Mouse (Mus musculus) neural tube, embryonic 15.5 days (tissue): ENCODE measurements around the gene Gdf3. TPM values are rescaled to one million over a fixed set of nuclear protein-coding genes. Genes with fewer than 3 reads are reported as not detected.

ENCODE experiments used
- ATAC-seq: fragments of 200-750 bp; cut with Nextera tagmentation; 2 replicates; pipeline ENCODE4 v1.8.0; 2017; ENCODE audit warnings: mild to moderate bottlenecking, moderate TSS enrichment, moderate library complexity; ENCODE audit not compliant: low FRiP score
- H3K27ac ChIP-seq: fragments of 300-500 bp; sonication (generic); replicated peaks from 2 replicates; pipeline ENCODE4 v1.5.1; 2015; ENCODE audit warnings: mild to moderate bottlenecking, inconsistent platforms
- H3K27me3 ChIP-seq: fragments of 300-500 bp; sonication (generic); replicated peaks from 2 replicates; pipeline ENCODE4 v1.6.1; 2015; ENCODE audit warnings: inconsistent platforms
- H3K36me3 ChIP-seq: fragments of 300-500 bp; sonication (generic); 2 replicates; pipeline ENCODE4 v1.6.1; 2015; ENCODE audit warnings: inconsistent platforms
- H3K4me1 ChIP-seq: fragments of 300-500 bp; sonication (generic); 2 replicates; pipeline ENCODE4 v1.6.1; 2015; ENCODE audit warnings: inconsistent platforms
- H3K4me2 ChIP-seq: fragments of 300-500 bp; sonication (generic); 2 replicates; pipeline ENCODE4 v1.6.1; 2015; ENCODE audit warnings: inconsistent platforms, mild to moderate bottlenecking, moderate library complexity
- H3K4me3 ChIP-seq: fragments of 300-500 bp; sonication (generic); replicated peaks from 2 replicates; pipeline ENCODE4 v1.5.1; 2015; ENCODE audit warnings: mild to moderate bottlenecking, inconsistent platforms
- H3K9ac ChIP-seq: fragments of 300-500 bp; sonication (generic); replicated peaks from 2 replicates; pipeline ENCODE4 v1.6.1; 2015; ENCODE audit warnings: mild to moderate bottlenecking, inconsistent platforms
- H3K9me3 ChIP-seq: fragments of 300-500 bp; sonication (generic); replicated peaks from 2 replicates; pipeline ENCODE4 v1.6.1; 2016; ENCODE audit warnings: inconsistent platforms
- WGBS: fragments of 180-500 bp; shearing (Covaris S2); methylation state at CpG from one replicate; pipeline ENCODE4 v1.1.7; 2015; ENCODE audit warnings: mixed read lengths; 5-methylcytosine and 5-hydroxymethylcytosine counted together
- polyA plus RNA-seq: library from polyadenylated mRNA; unstranded; fragments of >200 nt; fragmentation: Nextera tagmentation; extraction: Ambion mirVana; gene quantifications from 2 replicates; pipeline ENCODE4 v1.2.1, GENCODE M21; 2015

Gdf3 gene
- polyA plus RNA-seq, 1 experiment from 2014 or later = 0.09 TPM

DNA sequence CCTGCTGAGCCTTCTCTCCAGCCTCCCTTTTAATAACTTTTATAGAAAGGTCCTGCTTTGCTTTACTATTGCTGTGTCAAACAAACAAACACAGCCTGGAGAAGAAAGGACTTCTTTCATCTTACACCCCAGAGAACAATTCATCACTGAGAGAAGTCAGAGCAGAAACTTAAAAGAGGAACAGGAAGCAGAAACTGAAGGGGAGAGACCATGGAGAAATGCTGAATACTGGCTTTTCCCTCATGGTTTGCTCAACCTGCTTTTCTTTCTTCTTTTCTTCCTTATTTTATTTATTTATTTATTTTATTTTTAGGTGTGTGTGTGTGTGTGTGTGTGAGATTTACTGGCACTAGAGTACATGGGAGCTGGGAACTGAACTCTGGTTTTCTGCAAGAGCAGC is 5.6 kb downstream of the Gdf3 start:
- no peak overlapping the region for H3K4me3 ChIP-seq
- no peak overlapping the region for H3K4me2 ChIP-seq
- no peak overlapping the region for H3K9ac ChIP-seq
- ATAC-seq = no peak
- H3K36me3 ChIP-seq = no peaks in the 10 kb centered on the region
- H3K27ac ChIP-seq = no peak overlapping the region
- peaks cover 7% of the 10 kb centered on the region for H3K4me1 ChIP-seq
- H3K27me3 ChIP-seq = no peaks in the 10 kb centered on the region
- no peaks in the 10 kb centered on the region for H3K9me3 ChIP-seq

DNA sequence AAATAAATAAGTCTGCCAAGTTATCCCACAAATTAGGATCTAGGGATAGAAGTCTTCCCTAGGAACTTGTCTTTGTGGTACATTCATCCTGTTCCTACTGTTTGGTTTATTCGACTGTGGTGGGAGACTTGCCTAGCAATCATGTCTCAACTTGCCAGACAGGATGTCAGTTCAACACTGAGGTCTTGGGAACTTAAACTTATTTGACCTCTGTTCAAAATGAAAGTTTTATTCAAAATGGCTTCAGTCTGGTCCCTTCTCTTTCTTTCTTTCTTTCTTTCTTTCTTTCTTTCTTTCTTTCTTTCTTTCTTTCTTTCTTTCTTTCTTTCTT is 6.9 kb downstream of the Gdf3 start:
- 53% methylated on average over 1 of the region's 1 CpGs for WGBS
- Histone ChIP-seq H3K9ac (no peak overlapping the region), H3K4me2 (peak overlapping the region; percentile 62), H3K9me3 (no peaks in the 10 kb centered on the region), H3K27me3 (no peaks in the 10 kb centered on the region), H3K27ac (no peak overlapping the region), H3K4me1 (peaks cover 7% of the 10 kb centered on the region), H3K4me3 (peak overlapping the region; percentile 42; the same call in 1 of the 2 replicates), H3K36me3 (no peaks in the 10 kb centered on the region)
- no peak for ATAC-seq

DNA sequence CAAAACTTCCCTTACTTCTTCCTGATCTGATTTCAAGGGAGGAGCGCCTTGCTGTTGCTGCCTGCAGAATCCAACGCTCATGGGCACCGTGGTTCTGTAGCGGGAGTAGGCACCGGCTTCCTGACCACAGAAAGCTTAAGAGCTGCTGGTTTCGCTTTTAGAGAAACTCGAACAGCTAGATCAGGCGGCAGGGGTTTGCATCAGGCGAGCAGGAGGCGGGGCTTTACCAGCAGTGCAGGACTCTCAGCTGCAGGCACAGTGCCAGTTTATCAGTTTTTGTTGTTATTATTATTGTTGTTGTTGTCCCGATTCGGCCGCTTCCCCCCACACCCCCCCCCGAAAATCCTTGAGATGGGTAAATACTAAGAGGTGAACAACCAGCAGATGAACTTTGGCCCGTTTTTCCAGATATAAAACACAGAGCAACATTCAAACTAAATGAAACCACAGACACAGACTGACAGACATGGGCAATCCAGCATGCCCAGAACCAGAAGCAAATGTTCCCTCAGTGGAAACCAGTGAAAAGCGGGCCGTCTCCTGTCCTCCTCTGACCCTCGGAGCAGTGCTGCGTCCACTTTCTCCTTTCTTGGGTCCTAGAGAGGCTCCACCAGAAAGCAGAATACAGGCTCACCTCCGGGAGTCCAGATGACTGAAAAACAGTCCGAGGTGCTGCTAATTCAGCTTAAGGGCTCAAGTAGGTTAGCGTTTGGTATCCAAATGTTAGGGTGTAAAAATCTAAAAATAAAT is 7.5 kb downstream of the Gdf3 start, which contains the start of gene Apobec1:
Gene Apobec1, minus strand, starts transcription at position 203 of the 750 bp plus-strand sequence.
- peak; percentile 78 for ATAC-seq
- H3K4me3 ChIP-seq = peak within 1 kb of the TSS; percentile 42
- peak within 1 kb of the TSS; percentile 62 for H3K4me2 ChIP-seq
- H3K9ac ChIP-seq = peak within 1 kb of the TSS; percentile 37
- no peaks in the 10 kb centered on the region for H3K27me3 ChIP-seq
- H3K27ac ChIP-seq = peak within 1 kb of the TSS; percentile 58; the same call in 1 of the 2 replicates
- no peaks in the 10 kb centered on the region for H3K9me3 ChIP-seq
- no peaks in the 10 kb centered on the region for H3K36me3 ChIP-seq
- 7% methylated on average over 22 of the region's 22 CpGs for WGBS
- H3K4me1 ChIP-seq = peaks cover 7% of the 10 kb centered on the region

DNA sequence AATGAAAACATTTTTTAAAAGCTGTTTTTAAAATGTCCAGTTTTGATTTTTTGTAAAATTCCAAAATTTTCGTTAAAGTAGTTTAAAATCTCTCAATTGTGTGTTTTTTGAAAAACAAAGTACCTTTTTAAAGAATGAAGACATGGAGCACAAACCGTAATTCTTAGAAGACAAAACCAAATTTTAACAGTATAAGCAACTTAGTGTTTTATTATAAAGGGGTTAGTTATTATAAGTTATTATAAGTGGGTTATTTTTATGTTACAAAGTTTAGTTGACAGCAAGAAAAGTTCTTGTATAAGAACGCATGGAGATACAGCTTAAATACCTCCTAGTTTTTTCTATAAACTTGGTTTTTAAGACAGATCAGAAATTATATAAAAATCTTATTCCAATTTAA is 8.3 kb downstream of the Gdf3 start:
- H3K9ac ChIP-seq = no peak overlapping the region
- H3K9me3 ChIP-seq = no peaks in the 10 kb centered on the region
- 94% methylated on average over 3 of the region's 3 CpGs for WGBS
- H3K27me3 ChIP-seq = no peaks in the 10 kb centered on the region
- H3K4me2 ChIP-seq = peak overlapping the region; percentile 62
- peaks cover 7% of the 10 kb centered on the region for H3K4me1 ChIP-seq
- peak overlapping the region; percentile 42; the same call in 1 of the 2 replicates for H3K4me3 ChIP-seq
- H3K36me3 ChIP-seq = no peaks in the 10 kb centered on the region
- no peak for ATAC-seq
- H3K27ac ChIP-seq = no peak overlapping the region

DNA sequence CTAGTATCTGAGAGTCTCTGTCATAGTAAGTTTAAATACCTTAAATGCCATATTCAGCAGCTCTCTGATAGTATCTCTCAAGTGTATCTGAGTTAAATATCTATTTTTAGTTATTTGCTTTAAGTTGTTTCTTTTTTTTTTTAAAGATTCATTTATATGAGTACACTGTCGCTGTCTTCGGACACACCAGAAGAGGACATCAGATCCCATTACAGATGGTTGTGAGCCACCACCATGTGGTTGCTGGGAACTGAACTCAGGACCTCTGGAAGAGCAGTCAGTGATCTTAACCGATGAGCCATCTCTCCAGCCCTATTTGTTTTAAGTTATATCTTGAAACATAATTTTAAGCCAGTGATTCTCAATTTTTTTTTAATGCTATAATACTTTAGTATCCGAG is 8.9 kb downstream of the Gdf3 start:
- H3K4me1 ChIP-seq = peaks cover 7% of the 10 kb centered on the region
- no peaks in the 10 kb centered on the region for H3K27me3 ChIP-seq
- no peaks in the 10 kb centered on the region for H3K36me3 ChIP-seq
- no peak overlapping the region for H3K4me2 ChIP-seq
- no peaks in the 10 kb centered on the region for H3K9me3 ChIP-seq
- ATAC-seq = no peak
- no peak overlapping the region for H3K27ac ChIP-seq
- no peak overlapping the region for H3K9ac ChIP-seq
- H3K4me3 ChIP-seq = no peak overlapping the region
- 88% methylated on average over 4 of the region's 4 CpGs for WGBS

DNA sequence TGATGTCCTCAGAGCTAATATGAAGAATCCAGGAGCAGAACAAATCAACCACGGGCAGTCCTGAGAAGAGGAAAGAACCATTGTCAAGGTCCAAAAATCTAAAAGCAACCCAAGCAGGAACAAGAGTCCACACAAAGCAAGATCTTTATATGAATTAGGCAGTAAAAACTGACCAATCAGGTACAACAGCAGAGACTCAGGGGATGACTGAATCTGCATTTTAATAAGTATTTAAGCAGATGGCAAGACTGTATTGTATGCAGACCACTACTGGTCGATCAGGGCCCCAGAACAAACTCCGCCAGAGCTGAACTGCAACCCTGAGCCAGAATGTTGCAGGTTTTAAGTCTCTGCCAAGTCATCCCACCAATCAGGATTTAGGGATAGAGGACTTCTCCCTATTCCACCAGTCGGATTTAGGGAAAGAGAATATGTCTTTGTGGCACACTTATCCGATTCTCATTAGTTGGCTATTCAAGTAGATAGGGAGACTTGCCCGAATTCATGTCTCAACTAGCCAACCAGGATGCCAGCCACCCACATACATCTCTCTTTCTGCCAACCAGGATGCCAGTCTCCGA is 9.7 kb downstream of the Gdf3 start:
- WGBS = 81% methylated on average over 7 of the region's 7 CpGs
- H3K27me3 ChIP-seq = no peaks in the 10 kb centered on the region

DNA sequence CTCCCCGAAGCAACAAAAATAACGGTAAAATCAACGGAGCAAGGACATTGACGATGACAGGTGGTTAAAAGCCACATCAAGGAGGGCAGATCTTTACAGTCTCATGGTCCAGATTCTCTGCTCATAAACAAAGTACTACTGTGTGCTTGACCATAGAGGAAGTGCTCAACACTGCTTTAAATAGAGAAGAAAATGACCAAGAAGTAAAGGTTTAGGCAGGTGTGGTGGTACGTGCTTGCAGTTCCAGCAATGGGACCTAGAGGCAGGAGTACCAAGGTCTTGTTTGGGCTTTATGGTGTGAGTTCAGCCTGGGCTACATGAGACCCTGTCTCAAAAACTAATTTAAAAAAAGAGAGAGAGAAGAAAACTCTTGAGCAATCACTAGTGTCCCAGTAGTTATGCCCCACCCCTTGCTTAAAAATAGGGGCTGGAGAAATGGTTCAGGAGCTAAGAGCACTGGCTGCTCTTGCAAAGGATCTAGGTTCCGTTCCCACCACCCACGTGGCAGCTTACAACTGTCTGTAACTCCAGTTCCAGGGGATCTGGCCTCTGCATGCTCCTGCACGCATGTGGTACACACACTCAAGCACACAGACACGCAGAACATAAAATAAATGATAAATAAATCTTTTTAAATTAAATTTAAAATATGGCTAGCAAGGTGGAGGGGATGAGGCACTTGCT is 10.7 kb downstream of the Gdf3 start:
- ATAC-seq = no peak
- WGBS = 91% methylated on average over 9 of the region's 9 CpGs
- Histone ChIP-seq H3K9ac (no peak overlapping the region), H3K27ac (no peak overlapping the region), H3K4me2 (no peak overlapping the region), H3K4me1 (peaks cover 7% of the 10 kb centered on the region), H3K9me3 (no peaks in the 10 kb centered on the region), H3K4me3 (no peak overlapping the region), H3K36me3 (no peaks in the 10 kb centered on the region), H3K27me3 (no peaks in the 10 kb centered on the region)

More for the DNA sequence above, 9.7 kb downstream of the Gdf3 start:
- Histone ChIP-seq H3K9ac (no peak overlapping the region), H3K36me3 (no peaks in the 10 kb centered on the region), H3K9me3 (no peaks in the 10 kb centered on the region), H3K27ac (no peak overlapping the region), H3K4me3 (no peak overlapping the region), H3K4me2 (no peak overlapping the region), H3K4me1 (peaks cover 7% of the 10 kb centered on the region)
- ATAC-seq = no peak

DNA sequence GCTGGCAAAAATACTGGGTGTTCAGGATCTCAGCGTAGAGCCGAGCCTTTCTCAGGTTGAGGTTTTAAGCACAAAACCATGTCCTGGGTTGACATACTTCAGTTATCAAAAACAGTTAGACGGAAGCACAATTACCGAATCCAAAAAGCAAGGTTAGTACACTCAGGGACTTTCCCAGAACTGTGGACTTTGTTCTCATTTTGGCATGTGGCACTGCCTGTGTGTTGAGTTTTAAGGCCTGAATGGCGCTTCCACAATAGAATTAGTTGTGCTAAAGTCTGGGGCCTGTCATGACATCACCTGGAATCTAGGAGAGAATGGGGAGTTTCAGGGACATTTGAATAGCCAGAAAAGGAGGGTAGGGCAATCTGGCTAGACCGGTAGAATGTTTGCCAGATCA is 11.5 kb downstream of the Gdf3 start:
- Histone ChIP-seq H3K27ac (no peak overlapping the region), H3K4me1 (peaks cover 7% of the 10 kb centered on the region), H3K9ac (no peak overlapping the region), H3K4me2 (no peak overlapping the region), H3K27me3 (no peaks in the 10 kb centered on the region), H3K4me3 (no peak overlapping the region), H3K36me3 (no peaks in the 10 kb centered on the region), H3K9me3 (no peaks in the 10 kb centered on the region)
- 90% methylated on average over 6 of the region's 6 CpGs for WGBS
- ATAC-seq = no peak

DNA sequence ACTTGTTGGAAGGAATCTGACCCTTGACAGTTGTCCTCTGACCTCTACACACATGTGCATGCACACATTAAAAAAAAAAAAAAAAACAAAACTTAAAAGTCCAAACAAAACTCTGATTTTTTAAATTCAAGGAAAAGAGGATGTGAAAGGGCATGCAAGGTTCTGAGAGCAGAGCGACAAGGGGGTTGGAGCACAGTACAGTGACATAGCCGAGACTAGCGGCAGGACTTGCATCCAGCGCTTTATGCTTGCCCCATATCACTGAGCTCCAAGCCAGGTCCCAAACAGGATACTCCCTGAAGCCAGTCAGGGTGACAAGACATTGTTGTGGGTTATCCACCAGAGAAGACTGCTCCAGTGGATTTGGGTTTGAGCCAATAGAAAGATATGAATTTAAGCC is 11.9 kb downstream of the Gdf3 start:
- Histone ChIP-seq H3K4me1 (peaks cover 7% of the 10 kb centered on the region), H3K36me3 (no peaks in the 10 kb centered on the region), H3K9me3 (no peaks in the 10 kb centered on the region), H3K4me2 (no peak overlapping the region), H3K4me3 (no peak overlapping the region), H3K9ac (no peak overlapping the region), H3K27ac (no peak overlapping the region), H3K27me3 (no peaks in the 10 kb centered on the region)
- 94% methylated on average over 4 of the region's 4 CpGs for WGBS
- no peak for ATAC-seq

DNA sequence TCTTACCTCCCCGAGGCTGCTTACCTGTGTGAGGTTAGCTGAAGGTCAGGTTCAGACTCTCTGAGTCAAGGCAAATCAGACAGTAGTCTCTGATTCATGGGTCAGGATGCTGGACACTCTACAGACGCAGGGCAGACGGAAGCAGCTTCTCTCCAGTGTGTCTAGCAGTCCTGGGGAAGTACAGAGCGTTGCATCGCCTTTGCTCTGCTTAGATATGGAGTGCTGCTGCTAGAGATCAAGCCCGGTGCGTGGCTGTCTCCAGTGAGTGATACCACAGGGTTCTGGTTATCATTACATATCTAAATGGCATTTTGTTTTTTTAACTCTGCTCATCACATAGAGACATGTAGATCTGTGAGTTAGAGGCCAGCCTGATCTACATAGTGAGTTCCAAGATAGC is 13.3 kb downstream of the Gdf3 start:
- H3K4me3 ChIP-seq = no peak overlapping the region
- H3K9me3 ChIP-seq = no peaks in the 10 kb centered on the region
- no peaks in the 10 kb centered on the region for H3K4me1 ChIP-seq
- ATAC-seq = no peak
- no peak overlapping the region for H3K9ac ChIP-seq
- no peaks in the 10 kb centered on the region for H3K36me3 ChIP-seq
- no peak overlapping the region for H3K27ac ChIP-seq
- H3K27me3 ChIP-seq = no peaks in the 10 kb centered on the region
- H3K4me2 ChIP-seq = no peak overlapping the region
- WGBS = 93% methylated on average over 7 of the region's 7 CpGs

DNA sequence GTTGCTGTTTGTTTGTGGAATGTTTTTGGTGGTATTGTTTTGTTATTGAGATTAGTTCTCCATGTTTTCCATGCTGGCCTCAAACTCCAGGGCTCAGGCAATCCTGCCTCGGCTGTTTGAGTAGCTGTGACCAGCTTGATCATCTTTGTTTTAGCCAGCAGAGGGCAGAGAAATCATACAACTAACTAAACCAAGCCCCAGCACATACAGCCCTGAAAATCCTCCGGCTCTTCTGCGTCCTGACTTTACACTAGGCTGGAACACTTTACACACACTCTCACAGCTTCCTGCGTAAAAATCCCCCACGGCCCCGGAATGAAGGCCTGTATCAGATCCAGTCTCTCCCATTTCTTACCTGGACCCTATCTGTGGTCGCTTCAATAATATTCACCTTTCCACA is 14.2 kb downstream of the Gdf3 start:
- no peaks in the 10 kb centered on the region for H3K9me3 ChIP-seq
- WGBS = 36% methylated on average over 7 of the region's 7 CpGs
- no peak overlapping the region for H3K27ac ChIP-seq
- ATAC-seq = peak; percentile 59; the same call in 1 of the 2 replicates
- H3K36me3 ChIP-seq = no peaks in the 10 kb centered on the region
- H3K27me3 ChIP-seq = no peaks in the 10 kb centered on the region
- no peak overlapping the region for H3K9ac ChIP-seq
- H3K4me3 ChIP-seq = no peak overlapping the region
- peak overlapping the region; percentile 20; the same call in 1 of the 2 replicates for H3K4me2 ChIP-seq
- H3K4me1 ChIP-seq = no peaks in the 10 kb centered on the region

DNA sequence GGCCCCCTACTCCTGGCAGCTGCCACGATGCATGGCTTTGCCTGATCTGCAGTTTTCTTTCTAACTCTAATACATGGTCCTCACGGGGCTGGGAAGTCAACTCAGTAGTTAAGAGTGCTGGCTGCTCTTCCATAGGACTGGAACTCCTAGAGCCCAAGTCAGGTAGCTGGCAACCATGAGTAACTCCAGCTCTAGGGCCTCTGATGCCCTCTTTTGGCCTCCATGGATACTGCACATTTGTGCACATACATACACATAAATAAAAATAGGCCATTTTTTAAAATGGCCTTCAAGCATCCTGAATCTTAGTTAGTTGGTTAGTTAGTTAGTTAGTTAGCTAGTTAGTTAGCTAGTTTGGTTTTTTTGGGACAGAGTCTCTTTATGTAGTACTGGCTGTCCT is 17.0 kb downstream of the Gdf3 start:
- Histone ChIP-seq H3K4me3 (no peak overlapping the region), H3K9ac (no peak overlapping the region), H3K27me3 (no peaks in the 10 kb centered on the region), H3K4me2 (no peak overlapping the region), H3K4me1 (no peaks in the 10 kb centered on the region), H3K9me3 (no peaks in the 10 kb centered on the region), H3K36me3 (no peaks in the 10 kb centered on the region), H3K27ac (no peak overlapping the region)
- WGBS = 83% methylated on average over 2 of the region's 2 CpGs
- ATAC-seq = no peak
